Comparison of ENCODE assay signal across 23 mouse cellular contexts in the genomic region with DNA sequence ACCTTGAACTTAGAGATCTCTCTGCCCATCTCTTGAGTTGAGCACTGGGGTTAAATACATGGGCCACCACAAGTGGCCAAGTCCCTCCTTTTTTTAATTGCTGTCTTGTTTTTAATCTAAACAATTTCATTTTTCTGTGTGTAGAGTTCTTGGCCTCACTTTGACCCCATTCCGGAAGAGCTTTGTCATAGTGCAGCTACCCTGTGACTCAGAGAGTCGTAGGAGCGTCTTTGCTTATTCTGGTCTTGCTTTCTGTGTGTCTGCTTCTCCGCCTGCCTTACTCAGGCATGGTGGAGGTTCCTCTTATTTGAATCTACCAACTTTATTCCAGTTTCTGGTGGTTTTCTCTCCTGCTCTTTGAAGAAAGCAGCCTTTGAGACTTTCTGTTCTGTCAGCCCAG. TPM values are rescaled to one million over a fixed set of nuclear protein-coding genes. Genes with fewer than 3 reads are reported as not detected.
DNase-seq lines count a peak whose midpoint lies in the region; ATAC-seq lines count a peak whose summit lies in the region.
"Had no signal": no experiment of that assay in that cellular context is flagged by ENCODE, and none has a peak within 500 bp of the region (broad histone marks: within the 10 kb centered on the region; RNA-seq: fewer than 3 reads in every experiment).

No protein-coding gene starts in this region.

- WGBS in forebrain, embryonic 11.5 days = 89% methylated on average over 4 of the region's 4 CpGs

- H3K27ac ChIP-seq in forebrain, embryonic 11.5 days (ENCODE audit: low read depth, low read length) = no peak overlapping the region
- H3K27ac ChIP-seq: embryonic facial prominence, embryonic 15.5 days; forebrain, embryonic 10.5 days; forebrain, embryonic 15.5 days; heart, embryonic 10.5 days; hindbrain, embryonic 12.5 days had no signal

- H3K9ac ChIP-seq in forebrain, embryonic 11.5 days (ENCODE audit: low read length) = no peak overlapping the region
- H3K9ac ChIP-seq: embryonic facial prominence, embryonic 15.5 days; forebrain, embryonic 15.5 days; hindbrain, embryonic 12.5 days had no signal

- DNase-seq in thymus, postnatal 25 days = peak; percentile 9
- no peak for DNase-seq in thymus, adult 18-20 months
- DNase-seq in forebrain, embryonic 11.5 days (ENCODE audit: low spot score) = no peak
- DNase-seq in left cerebral cortex, postnatal 36 days (ENCODE audit: low spot score in 2 of 2) = no peak
- DNase-seq: adrenal gland, postnatal 14 days; B cell, adult 2 months; cerebellum, adult 2 months; cerebellum, postnatal 10 days; heart, adult 18-20 months; heart, postnatal 10 days; heart, postnatal 4 days had no signal

- H3K4me3 ChIP-seq in forebrain, embryonic 11.5 days (ENCODE audit: low read depth, low read length) = no peak overlapping the region
- H3K4me3 ChIP-seq: embryonic facial prominence, embryonic 15.5 days; erythroblast, embryonic 14.5 days; forebrain, embryonic 10.5 days; forebrain, embryonic 15.5 days; heart, embryonic 10.5 days; hindbrain, embryonic 12.5 days had no signal

- no peaks in the 10 kb centered on the region for H3K9me3 ChIP-seq in forebrain, embryonic 11.5 days (ENCODE audit: control insufficient read depth, low read length)
- H3K9me3 ChIP-seq: embryonic facial prominence, embryonic 15.5 days; forebrain, embryonic 10.5 days; forebrain, embryonic 15.5 days; heart, embryonic 10.5 days; hindbrain, embryonic 12.5 days had no signal

- H3K27me3 ChIP-seq in forebrain, embryonic 11.5 days (ENCODE audit: control insufficient read depth, insufficient read depth, low read length) = no peaks in the 10 kb centered on the region
- H3K27me3 ChIP-seq: CH12.LX; embryonic facial prominence, embryonic 15.5 days; forebrain, embryonic 15.5 days; hindbrain, embryonic 12.5 days had no signal

- no peaks in the 10 kb centered on the region for H3K4me1 ChIP-seq in forebrain, embryonic 11.5 days (replicated peaks; ENCODE audit: control insufficient read depth, insufficient read depth, low read length)
- H3K4me1 ChIP-seq: embryonic facial prominence, embryonic 15.5 days; forebrain, embryonic 15.5 days; hindbrain, embryonic 12.5 days had no signal

- intact Hi-C loops in left cerebral cortex, postnatal 36 days (cut with DNase I) = no loop called here

- H3K36me3 ChIP-seq in forebrain, embryonic 11.5 days (ENCODE audit: control insufficient read depth, insufficient read depth, low read length) = no peaks in the 10 kb centered on the region
- H3K36me3 ChIP-seq: embryonic facial prominence, embryonic 15.5 days; forebrain, embryonic 10.5 days; forebrain, embryonic 15.5 days; heart, embryonic 10.5 days; hindbrain, embryonic 12.5 days had no signal

- peak; percentile 81 for ATAC-seq in CD4-positive, CD25-positive, alpha-beta regulatory T cell, adult 4 months
- peak; percentile 72 for ATAC-seq in activated CD4-positive, CD25-positive, alpha-beta regulatory T cell, adult 4 months
- peak; percentile 75 for ATAC-seq in inflammation-experienced regulatory T-cells, adult 6 months
- ATAC-seq in forebrain, embryonic 11.5 days (replicated peaks; ENCODE audit: low FRiP score) = no peak
- ATAC-seq: forebrain, embryonic 15.5 days; hindbrain, embryonic 16.5 days; intestine, embryonic 16.5 days had no signal

- no peak overlapping the region for H3K4me2 ChIP-seq in forebrain, embryonic 11.5 days (ENCODE audit: low read depth, low read length, severe bottlenecking)
- H3K4me2 ChIP-seq: embryonic facial prominence, embryonic 15.5 days; forebrain, embryonic 15.5 days; hindbrain, embryonic 12.5 days had no signal

RNA-seq across cellular contexts. Expression of a gene that starts 18.9 kb away (rescaled TPM):
- 1 to 10 TPM; 2.3 to 2.4 TPM for polyA plus RNA-seq in CD4-positive, CD25-positive, alpha-beta regulatory T cell, adult 4 months (2017; shearing (Covaris generic))
- polyA plus RNA-seq in activated CD4-positive, CD25-positive, alpha-beta regulatory T cell, adult 4 months (2017; shearing (Covaris generic)) = 1 to 10 TPM; 1.4 to 3.1 TPM
- polyA plus RNA-seq in inflammation-experienced regulatory T-cells, adult 6 months (2017; shearing (Covaris generic)) = 1 to 10 TPM; 2.4 to 5.6 (median 4.0) TPM
- polyA plus RNA-seq in forebrain, embryonic 11.5 days (2014; fragmentation: Nextera tagmentation; extraction: Ambion mirVana) = 13.8 and 15.4 TPM in 2 replicates
- total RNA-seq in left cerebral cortex, postnatal 36 days (2021) = 10 to 100 TPM; 53.3 to 59.8 TPM
- total RNA-seq: CH12.LX had no signal
- polyA plus RNA-seq: erythroblast, embryonic 14.5 days had no signal
